Mouse (Mus musculus) erythroblast, adult 5-6 weeks (primary cell): ENCODE data around the gene Pcp2. TPM values are rescaled to one million over a fixed set of nuclear protein-coding genes. Genes with fewer than 3 reads are reported as not detected.

ENCODE experiments used
- ATAC-seq: replicated peaks from 2 replicates; pipeline ENCODE4 v1.8.0; 2016; ENCODE audit warnings: moderate number of reproducible peaks, mild to moderate bottlenecking, moderate TSS enrichment, inconsistent platforms; ENCODE audit not compliant: poor library complexity, low FRiP score, severe bottlenecking
- total RNA-seq, 2 experiments: library from RNA; stranded (forward) in 1 of 2; stranded (reverse) in 1 of 2; fragments of 150-400 nt in 1 of 2; fragments of 200-764, 138-1000 nt in 1 of 2; gene quantifications; 2 replicates each; pipeline versions ENCODE4 v1.2.3 to v1.2.4; 2015 to 2017; ENCODE audit warnings: low replicate concordance in 2 of 2

Pcp2 gene
- total RNA-seq (2015; ENCODE audit: low replicate concordance) (not detected in 2 replicates), total RNA-seq (2017; ENCODE audit: low replicate concordance) (not detected in 2 replicates)

DNA sequence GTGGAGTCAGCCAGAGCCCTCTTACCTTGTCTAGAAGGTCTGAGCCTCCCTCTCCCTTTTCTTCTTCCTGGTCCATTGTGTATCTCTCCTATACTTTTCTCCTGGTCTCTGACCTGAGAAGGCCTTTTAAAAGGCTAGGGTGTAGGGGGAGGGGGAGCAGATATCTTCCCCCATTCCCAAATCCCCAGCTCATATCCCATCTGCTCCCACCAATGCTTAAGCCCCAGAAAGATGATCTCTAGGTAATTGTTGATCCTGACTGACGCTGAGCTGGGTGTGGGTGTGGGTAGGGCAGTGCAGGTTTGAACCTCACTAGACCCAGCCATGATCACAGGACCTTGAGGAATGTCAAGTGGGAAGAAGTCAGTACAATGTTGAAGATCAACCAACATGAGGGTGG, at the start of gene Pcp2:
Pcp2 (minus strand) TSS at position 101 of the 400 bp plus-strand sequence.
- no peak for ATAC-seq

DNA sequence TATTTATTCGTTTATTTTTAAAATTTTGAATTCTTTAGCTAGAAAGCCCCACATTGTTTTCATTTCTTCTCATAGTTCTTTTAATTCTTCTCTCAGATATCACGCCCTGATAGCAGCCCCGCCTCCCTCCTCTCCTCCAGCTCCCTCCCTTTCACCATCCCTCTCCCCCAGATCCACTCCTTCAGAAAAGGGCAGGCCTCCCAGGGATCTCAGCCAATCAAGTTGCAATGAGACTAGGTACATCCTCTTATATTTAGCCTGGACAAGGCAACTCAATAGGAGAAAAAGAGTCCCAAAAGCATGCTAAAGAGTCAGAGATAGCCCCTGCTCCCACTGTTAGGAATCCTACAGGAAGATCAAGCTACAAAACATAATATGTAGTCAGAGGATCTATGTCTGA, 49.3 kb upstream of the Pcp2 start:
- ATAC-seq = no peak

DNA sequence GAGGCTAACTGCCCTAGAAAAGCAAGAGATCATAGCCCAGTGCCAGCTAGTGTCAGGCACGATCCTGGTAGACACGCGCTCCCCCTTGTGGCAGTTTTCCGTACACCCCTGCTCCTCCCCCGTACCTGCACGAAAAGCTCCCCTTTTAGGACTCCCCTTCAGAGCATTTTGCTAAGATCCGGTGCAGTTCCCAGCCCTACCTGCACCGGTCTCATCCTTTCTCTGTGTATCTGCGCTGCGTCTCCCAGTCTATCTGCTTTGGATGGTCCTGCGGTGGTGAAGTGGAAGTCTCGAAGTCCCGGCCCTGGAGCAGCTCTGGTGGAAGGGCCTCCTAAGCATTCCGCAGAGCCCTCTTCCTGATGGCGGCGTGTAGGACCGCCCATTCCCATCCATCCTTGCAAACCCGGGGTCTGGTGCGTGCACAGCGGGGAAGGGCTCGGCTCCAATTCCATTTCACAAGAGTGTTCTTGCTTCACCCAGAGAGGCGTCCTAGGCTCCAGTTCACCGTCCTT, 46.7 kb upstream of the Pcp2 start, which contains the start of gene Fcor:
Fcor (minus strand) TSS at position 383 of the 512 bp plus-strand sequence.
- ATAC-seq = peak; percentile 61

DNA sequence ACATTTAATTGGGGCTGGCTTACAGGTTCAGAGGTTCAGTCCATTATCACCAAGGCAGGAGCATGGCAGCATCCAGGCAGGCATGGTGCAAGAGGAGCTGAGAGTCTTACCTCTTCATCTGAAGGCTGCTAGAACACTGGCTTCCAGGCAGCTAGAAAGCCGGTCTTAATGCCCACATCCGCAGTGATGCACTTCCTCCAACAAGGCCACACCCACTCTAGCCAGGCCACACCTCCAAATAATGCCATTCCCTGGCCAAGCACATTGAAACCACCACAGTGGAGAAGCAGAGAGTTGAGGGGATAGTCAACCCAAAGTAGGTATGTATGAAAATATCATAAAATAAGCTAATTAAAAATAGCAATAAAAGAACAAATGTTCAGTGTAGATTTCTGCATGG, 45.0 kb upstream of the Pcp2 start:
- ATAC-seq = no peak

DNA sequence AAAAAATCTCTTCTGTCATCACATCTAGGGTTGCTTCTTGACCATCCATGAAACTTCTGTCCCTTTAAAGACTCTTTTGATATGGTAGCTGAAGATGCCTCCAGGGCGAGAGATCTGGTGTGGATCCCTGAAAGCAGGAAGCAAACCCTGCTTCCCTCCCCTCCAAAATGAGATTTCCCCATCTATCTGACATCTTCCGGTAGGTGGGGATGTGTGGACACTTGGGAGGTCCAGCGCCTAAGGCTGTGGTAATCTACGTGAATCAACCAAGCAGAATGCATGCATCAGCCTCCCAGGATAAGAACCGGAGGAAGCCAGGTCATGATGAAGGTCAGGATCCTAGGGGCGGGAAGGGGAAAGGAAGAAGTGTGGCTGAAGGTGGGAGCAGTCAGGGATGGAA, 40.2 kb upstream of the Pcp2 start, which contains the start of gene Mcemp1:
Mcemp1 (plus strand) TSS at position 248 of the 400 bp plus-strand sequence.
- ATAC-seq = no peak

DNA sequence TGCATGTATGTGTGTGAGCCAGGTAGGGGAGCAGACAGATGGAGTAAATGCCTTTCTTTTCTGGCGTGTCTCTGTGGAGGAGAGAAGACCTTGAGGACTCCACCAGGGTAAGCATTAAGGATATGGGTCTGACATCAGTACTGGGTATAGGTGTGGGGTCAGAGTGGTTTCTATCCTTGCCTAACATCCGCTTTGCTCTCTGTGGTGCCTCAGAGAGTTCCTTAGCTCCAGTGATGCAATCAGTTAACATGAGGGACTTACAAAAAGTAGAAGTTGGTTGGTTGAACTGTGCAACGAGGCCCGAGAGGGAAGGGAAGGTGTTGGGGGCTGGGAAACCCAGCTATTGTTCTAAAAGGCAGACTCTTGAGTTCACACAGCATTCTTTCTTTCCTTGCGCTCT, 39.1 kb upstream of the Pcp2 start:
- ATAC-seq = no peak

DNA sequence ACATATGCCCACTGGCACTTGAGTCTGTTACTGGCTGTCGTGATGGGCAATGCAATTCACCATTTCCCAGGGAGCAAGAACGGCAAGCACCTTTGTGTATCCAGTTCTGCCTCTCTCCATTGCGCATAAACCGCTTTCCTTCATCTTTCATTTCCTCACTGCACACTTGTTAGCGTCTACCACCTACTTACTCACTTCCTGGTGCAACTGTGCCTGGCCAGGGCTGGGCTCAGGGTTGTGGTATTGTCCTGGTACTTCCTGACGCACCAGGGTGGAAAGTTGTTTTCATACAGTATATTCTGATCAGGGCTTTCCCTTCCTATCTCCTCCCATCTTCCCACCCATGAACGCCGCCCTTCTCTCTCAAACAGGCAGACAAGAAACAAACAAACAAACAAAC, 35.5 kb upstream of the Pcp2 start:
- ATAC-seq = no peak

DNA sequence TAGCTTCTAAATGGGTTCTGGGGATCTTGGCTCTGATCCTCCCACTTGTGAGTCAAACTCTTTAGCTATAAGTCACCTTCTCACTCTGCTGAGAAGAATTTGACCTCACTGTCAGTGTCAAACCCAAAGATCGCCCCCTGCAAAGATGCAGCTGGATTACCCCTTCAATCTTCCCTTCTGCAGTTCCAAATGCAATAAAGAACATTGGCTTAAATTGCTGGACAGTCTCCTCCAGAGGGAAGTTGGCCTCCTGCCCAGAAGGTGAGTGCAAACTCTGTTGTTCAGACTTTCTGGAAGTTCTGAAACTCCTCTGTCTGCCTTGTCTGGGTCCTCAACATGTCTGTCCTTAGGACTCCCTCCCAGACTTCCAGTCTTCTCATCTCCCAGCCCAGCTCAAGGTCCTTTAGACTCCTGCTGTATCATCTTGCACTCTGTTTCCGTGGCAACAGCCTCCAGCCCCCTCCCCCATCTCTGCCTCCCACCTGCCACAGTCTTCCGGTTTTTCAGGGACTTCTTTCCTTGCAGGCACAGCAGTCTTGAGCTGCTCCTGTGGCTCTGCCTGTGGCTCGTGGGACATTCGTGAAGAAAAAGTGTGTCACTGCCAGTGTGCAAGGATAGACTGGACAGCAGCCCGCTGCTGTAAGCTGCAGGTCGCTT, 31.5 kb upstream of the Pcp2 start:
- ATAC-seq = no peak

DNA sequence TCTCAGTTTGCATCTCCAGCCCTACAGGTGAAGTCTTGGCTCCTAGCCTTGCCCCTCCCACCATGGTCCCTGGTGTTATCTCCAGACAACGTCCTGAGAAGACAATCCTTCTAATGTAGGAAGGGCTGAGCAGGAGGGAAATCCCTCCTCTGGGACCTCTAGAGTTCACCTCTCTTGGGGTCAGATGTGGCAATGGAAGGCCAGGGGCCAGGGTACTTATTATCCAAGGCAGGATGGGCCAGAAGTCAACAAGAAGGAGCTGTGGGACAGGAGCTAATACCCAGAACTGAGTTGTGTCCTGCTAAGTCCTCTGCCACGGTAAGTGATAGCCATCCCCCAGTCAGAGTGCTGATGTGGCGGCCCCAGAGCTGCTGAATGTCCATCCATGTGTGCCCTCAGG, 30.2 kb upstream of the Pcp2 start, which contains the start of gene Retn:
Retn (plus strand) TSS at position 245 of the 400 bp plus-strand sequence.
- ATAC-seq = no peak

DNA sequence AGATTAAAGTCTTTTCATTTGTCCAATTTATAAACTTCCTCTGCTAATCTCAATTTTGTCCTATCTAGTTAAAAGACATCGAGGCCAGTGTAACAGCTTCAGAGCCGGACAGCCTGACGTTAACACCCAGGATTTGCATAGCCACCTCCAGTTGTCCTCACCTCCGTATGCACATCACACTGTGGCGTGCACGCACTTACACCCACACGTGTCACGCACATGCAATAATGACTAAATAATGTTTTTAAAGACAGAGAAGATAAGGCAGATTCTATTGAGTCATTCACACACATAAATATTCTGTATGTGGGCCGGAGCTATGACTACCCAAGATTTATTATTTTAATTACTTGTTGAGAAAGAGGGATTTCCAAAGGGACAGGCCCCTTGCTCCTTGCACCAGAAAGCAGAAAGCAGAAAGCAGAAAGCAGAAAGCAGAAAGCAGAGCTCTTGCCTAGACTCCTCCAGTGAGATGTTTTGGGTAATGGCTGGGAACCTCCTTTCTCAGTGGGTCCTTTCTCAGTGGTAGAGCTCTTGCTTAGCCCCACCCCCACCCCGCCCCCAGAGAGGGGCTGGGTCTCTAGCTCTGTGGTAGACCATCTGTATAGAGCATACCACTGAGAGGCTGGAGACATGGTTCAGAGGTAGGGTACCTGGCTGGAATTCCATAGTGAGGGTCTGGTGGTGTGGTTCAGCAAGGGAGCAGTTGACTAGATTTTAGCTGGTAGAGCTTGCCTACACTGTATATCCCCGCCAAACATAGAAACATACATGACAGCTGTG, 29.6 kb upstream of the Pcp2 start:
- ATAC-seq = no peak

DNA sequence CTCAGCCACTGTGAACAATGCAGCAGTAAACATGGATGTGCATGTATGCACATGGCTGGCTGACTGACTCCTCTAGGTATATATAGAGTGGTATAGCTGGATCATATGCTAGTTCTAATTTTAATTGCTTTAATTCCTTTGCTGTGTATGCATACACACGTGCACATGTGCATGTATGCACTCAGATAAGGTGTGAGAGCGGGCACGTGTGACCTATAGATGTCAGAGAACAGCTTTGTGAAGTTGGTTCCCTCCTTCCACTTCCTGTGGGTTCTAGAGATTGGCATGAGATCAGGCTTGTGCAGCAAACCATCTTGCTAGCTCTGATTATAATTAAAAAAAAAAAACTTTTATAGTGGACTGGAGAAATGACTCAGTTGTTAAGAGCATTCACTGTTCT, 27.5 kb upstream of the Pcp2 start:
- no peak for ATAC-seq

DNA sequence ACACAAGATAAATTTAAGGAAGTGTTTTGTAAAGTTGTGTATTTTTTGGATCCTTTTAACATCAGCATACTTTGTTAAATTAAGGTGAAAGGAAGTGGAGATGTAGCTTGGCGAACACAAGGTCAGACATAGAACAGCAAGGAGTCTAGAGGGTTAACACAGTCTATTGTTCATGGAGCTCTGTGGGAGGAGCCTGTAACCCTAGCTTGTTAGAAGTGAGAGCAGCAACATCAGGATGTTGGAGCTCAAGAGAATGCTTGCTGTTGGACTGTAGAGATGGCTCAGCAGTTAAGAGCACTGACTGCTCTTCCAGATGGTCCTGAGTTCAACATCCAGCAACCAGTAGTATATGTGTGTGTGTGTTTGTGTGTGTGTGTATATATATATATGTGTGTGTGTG, 23.6 kb upstream of the Pcp2 start:
- ATAC-seq = no peak

DNA sequence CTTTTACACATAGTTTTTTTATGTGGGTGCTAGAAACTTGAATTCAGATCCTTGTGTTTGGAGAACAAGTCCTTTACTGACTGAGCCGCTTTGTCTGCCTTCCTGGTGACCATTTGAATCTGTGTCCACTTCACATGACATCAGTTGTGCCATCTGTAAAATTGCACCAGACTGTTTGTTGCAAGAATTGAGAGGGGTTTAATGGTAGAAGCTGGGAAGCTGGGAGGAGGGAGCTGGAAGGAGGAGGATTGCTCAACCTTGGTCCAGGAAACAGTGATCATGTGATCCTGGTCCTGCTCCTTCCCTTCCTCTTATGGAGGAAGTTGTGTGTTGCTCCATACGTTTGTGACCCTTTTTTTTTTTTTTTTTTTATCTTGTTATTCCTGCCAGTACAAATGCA, 22.9 kb upstream of the Pcp2 start:
- ATAC-seq = no peak

DNA sequence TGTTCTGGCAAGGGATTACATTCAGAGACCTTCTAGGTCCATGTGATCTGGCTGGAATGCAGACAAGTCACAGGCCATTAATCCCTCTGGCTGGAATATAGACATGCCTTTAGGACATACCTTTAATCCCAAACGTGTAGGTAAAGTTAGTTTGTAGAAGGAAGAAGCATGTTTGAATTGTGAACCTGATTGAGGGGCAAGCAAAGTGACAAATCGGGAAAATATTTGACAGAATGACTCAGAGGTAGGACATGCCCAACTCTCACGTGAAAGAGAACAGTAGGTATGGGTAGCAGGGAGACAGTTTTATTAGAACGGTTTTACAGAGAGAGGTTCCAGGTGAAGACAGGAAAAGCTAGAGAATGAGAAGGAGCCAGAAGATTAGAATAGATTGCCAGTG, 22.2 kb upstream of the Pcp2 start:
- ATAC-seq = no peak

DNA sequence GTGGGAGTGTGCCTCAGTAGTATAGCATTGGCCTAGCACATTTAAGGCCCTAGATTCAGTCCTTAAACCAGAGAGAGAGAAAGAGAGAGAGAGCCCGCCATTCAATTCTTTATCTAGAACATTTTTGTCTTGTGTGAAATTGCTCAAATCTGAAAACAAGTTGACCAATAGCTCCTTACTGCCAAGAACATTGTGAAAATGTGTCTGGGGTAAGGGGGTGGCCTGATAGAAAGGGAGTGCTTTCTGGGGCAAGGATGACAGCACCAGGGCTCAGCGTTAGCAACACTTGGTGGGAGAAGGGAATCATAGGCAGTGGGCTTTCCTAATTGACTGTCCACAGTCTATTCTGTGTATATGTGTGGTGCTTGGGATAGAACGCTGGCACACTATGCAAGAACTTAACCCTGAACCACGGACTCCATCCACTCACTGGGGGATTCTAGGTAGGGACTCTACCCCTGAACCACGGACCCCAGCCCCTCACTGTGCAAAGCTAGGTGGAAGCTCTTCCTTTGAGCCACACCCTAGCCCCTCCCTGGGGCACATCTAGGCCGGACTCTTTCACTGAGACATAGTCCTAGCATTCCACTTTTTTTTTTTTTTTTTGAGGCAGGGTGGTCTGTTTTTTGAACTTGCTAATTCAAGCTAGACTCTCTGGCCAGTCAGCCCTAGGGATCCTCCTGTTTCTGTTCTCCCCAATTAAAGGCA, 21.6 kb upstream of the Pcp2 start:
- no peak for ATAC-seq

DNA sequence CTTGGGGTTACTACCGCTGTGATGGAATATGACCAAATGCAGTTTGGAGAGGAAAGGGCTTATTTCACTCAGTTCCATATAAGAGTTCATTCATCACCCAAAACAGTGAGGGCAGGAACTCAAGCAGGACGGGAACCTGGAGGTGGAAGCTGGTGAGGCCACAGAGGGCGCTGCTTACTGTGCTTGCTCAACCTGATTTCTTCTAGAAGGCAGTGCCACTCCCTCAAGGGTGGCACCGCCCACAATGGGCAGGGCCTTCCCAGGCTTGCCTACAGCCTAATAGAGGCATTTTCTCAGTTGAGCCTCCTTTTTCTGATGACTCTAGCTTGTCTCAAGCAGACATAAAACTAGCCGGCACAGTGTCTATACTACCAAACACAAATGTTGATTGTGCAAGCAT, 20.5 kb upstream of the Pcp2 start:
- peak; percentile 81 for ATAC-seq

DNA sequence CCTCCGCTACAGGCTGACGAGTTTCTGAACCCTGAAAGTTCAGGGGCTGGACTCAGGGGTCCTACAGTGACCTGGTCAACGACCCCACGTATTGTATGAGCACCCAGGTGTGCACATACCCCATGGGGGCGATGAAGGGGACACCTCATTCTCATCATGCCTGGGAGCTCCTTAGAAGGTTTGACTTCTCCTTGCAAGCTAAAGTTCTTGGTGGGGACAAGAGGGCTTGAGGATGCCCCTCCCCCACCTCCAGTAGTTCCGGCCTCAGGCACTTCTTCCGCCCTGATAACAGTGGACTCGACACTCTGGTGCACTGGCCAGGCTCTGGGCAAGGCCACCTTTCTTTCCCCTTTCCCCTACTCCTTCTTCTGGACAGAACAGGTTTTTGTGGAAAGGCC, 6.1 kb upstream of the Pcp2 start:
- peak; percentile 13 for ATAC-seq

DNA sequence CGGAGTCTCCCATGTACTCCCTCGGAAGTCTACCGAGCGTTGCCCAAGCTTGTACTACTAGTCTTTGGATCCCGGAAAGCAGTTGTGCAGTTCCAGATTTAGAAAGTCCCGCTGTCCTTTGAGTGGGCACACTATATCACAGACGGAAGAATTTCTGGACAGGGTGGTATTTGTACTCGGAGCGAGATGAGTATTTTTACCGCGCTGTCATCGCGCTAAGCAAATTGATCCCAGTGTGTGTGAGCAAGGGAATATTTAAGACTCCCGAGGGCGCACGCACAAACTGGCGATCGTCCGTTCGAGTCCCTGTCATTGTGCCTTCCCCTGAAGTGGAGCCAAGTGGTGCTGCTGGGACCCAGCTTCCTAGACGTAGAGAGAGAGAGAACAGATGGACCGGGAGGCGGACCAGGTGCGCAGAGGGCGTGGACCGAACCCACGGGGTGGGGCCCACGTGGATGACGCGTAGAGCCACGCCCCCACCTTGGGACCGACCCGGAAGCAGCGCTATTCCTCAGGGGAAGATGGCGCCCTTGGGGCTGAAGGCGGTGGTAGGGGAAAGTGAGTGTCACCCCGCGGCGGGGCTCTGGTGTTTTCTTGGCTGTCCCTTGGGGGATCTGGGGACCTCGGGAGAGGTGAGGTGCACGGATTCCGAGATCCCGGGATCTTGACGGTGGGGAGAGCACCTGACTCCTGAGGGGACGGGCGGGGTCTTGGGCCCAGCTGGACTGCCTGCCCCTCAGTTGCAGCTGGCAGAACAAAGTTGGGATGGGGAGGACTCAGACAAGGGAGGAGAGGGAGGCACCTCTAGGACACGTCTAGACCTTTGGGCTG, 5.5 kb upstream of the Pcp2 start, which contains the start of gene Stxbp2:
Stxbp2 (plus strand) TSS at position 309 of the 831 bp plus-strand sequence.
- peak; percentile 97 for ATAC-seq

DNA sequence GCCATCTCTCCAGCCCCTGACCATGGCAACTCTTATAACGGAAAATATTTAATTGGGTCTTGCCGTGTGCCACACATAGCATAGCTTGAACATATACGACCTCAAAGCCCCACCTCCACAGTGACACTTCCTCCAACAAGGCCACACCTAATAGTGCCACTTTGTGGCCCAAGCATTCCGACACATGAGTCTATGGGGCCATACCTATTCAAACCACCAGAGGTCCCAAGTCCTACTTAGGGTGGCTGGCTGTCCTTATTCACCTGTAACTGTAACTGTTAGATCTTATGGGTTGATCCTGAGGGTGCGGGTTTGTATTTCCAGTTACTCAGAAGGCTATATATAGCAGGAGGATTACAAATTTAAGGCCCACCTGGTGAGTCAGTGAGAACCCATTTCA, 2.7 kb upstream of the Pcp2 start:
- no peak for ATAC-seq
